Mouse (Mus musculus): Measurements from ENCODE around the gene Cntnap4. TPM values are rescaled to one million over a fixed set of nuclear protein-coding genes. Genes with fewer than 3 reads are reported as not detected.

The Cntnap4 gene
- polyA plus RNA-seq (2012; rRNA removed), result not detected in 2 replicates

- H3K4me1 ChIP-seq (ENCODE audit: control insufficient read depth, insufficient read depth, low read length), result no peaks in the 10 kb centered on the region
- 4% methylated on average over 18 of the region's 18 CpGs for WGBS
- DNase-seq, result no peak
- no peak within 1 kb of the TSS for H3K4me3 ChIP-seq (replicated peaks; ENCODE audit: extremely low read depth, low read depth, low read length)
- TF ChIP-seq POLR2A (IDR thresholded peaks at IDR 0.05; ENCODE audit: borderline replicate concordance, extremely low read depth, low read depth, low read length) (no peak), CTCF (IDR thresholded peaks at IDR 0.05; ENCODE audit: insufficient read depth, low read length) (no peak)
Observed at GRCm38 (mm10) chr8:112569471-112570141, at the start of gene Cntnap4. Gene Cntnap4, plus strand, starts transcription at chr8:112570043.

- DNase-seq, result no peak
- no peaks in the 10 kb centered on the region for H3K4me1 ChIP-seq (ENCODE audit: control insufficient read depth, insufficient read depth, low read length)
- TF ChIP-seq CTCF (IDR thresholded peaks at IDR 0.05; ENCODE audit: insufficient read depth, low read length) (no peak), POLR2A (IDR thresholded peaks at IDR 0.05; ENCODE audit: borderline replicate concordance, extremely low read depth, low read depth, low read length) (no peak)
- WGBS, result 27% methylated on average over 4 of the region's 4 CpGs
- no peak overlapping the region for H3K4me3 ChIP-seq (replicated peaks; ENCODE audit: extremely low read depth, low read depth, low read length)
Observed at GRCm38 (mm10) chr8:112557376-112557775, 12.5 kb upstream of the Cntnap4 start.

- H3K4me1 ChIP-seq (ENCODE audit: control insufficient read depth, insufficient read depth, low read length), result no peaks in the 10 kb centered on the region
- WGBS, result 9% methylated on average over 6 of the region's 6 CpGs
- H3K4me3 ChIP-seq (replicated peaks; ENCODE audit: extremely low read depth, low read depth, low read length), result no peak overlapping the region
- no peak for TF ChIP-seq CTCF (IDR thresholded peaks at IDR 0.05; ENCODE audit: insufficient read depth, low read length)
- no peak for TF ChIP-seq POLR2A (IDR thresholded peaks at IDR 0.05; ENCODE audit: borderline replicate concordance, extremely low read depth, low read depth, low read length)
- DNase-seq, result no peak
Observed at GRCm38 (mm10) chr8:112570541-112570940, 698 bp downstream of the Cntnap4 start.

DNA sequence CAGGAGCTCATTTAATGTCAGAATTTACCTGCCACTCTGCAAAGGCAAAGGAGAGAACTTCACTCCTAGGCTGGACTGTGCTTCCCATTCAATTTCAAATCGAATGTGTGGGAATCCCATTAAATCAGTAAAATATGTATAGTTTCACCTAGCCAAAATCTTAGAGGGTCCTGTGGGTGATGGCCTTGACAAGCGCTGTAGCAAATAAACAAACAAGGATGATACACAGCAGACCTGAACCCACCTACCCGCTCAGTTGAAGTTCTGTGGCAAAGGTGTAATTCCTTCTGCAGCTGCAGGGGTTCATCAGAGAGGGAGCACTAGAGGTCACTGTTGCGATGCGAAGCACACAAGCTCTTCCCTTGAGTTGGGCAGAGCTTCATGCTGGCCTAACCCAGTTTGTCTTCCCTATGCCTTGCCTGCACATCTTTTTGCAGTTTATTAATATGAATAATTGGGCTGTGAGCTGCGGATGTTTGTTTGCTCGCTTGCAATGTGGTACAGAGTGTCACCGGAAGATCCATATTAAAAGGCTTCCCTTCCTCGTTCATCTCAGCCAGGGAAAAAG lies 1.6 kb downstream of the Cntnap4 start:
- 16% methylated on average over 9 of the region's 9 CpGs for WGBS
- H3K4me3 ChIP-seq (replicated peaks; ENCODE audit: extremely low read depth, low read depth, low read length), result no peak overlapping the region

GRCm38 (mm10) chr8:112581473-112581872 lies 11.6 kb downstream of the Cntnap4 start:
- no peaks in the 10 kb centered on the region for H3K4me1 ChIP-seq (ENCODE audit: control insufficient read depth, insufficient read depth, low read length)
- WGBS, result 27% methylated on average over 6 of the region's 6 CpGs
- no peak overlapping the region for H3K4me3 ChIP-seq (replicated peaks; ENCODE audit: extremely low read depth, low read depth, low read length)
- no peak for DNase-seq
- TF ChIP-seq POLR2A (IDR thresholded peaks at IDR 0.05; ENCODE audit: borderline replicate concordance, extremely low read depth, low read depth, low read length), result no peak
- TF ChIP-seq CTCF (IDR thresholded peaks at IDR 0.05; ENCODE audit: insufficient read depth, low read length), result no peak

More for the DNA sequence above, 1.6 kb downstream of the Cntnap4 start:
- no peak for DNase-seq
- no peaks in the 10 kb centered on the region for H3K4me1 ChIP-seq (ENCODE audit: control insufficient read depth, insufficient read depth, low read length)
- TF ChIP-seq POLR2A (IDR thresholded peaks at IDR 0.05; ENCODE audit: borderline replicate concordance, extremely low read depth, low read depth, low read length) (no peak), CTCF (IDR thresholded peaks at IDR 0.05; ENCODE audit: insufficient read depth, low read length) (no peak)

- no peak for DNase-seq
- H3K4me3 ChIP-seq (replicated peaks; ENCODE audit: extremely low read depth, low read depth, low read length), result no peak overlapping the region
- WGBS, result 89% methylated on average over 2 of the region's 2 CpGs
- TF ChIP-seq POLR2A (IDR thresholded peaks at IDR 0.05; ENCODE audit: borderline replicate concordance, extremely low read depth, low read depth, low read length) (no peak), CTCF (IDR thresholded peaks at IDR 0.05; ENCODE audit: insufficient read depth, low read length) (no peak)
- H3K4me1 ChIP-seq (ENCODE audit: control insufficient read depth, insufficient read depth, low read length), result no peaks in the 10 kb centered on the region
Observed at GRCm38 (mm10) chr8:112583440-112583839, 13.6 kb downstream of the Cntnap4 start.

DNA sequence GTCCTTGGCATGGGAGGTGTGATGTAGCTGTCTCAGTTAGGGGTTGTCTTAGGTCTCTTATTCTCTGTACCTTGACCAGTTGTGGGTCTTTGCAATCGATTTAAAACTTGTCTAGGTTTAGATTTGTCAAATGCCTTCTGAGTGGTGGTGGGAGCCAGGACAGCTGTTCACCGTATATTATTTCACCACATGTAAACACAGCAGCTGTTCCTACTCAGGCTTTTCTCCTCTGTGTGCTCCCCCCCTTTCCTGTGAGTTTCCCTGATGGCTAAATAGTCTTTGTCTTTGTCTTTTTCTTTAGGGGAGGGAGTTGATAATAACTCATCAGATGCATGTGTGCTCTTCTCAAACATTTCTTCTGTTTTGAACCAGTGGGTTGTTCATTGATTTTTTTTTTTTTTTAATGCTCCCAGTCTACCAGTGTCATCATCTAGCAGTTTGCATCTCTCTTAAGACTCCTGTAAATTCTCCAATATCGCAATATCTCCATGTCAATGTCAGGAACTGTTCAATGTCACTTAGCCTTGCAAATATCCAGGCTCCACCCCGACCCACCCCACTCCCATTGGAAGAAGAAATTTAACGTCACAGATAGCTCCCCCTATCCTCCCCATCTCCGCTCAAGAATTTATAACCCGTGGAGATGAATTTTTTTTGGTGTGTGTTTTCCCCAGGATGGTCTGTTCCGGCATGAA lies 18.7 kb downstream of the Cntnap4 start:
- TF ChIP-seq POLR2A (IDR thresholded peaks at IDR 0.05; ENCODE audit: borderline replicate concordance, extremely low read depth, low read depth, low read length) (no peak), CTCF (IDR thresholded peaks at IDR 0.05; ENCODE audit: insufficient read depth, low read length) (no peak)
- H3K4me1 ChIP-seq (ENCODE audit: control insufficient read depth, insufficient read depth, low read length), result no peaks in the 10 kb centered on the region
- WGBS, result 45% methylated on average over 8 of the region's 8 CpGs
- H3K4me3 ChIP-seq (replicated peaks; ENCODE audit: extremely low read depth, low read depth, low read length), result no peak overlapping the region
- no peak for DNase-seq

DNA sequence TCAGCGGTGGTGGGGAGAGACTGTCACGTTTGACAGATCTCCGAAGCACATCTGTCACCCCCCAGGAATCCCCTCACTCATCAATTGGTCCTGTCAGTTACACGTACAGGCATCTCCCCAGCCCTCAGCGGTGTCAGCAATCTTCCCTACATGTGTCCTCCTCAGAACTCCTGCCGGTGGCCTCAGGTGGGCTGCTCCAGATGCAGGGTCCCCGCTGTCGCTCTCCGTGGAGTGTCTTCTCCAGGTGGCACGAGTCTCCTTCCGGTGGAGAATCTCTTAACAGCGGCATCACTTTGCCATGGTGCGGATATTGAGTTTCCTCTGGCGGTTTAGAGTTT lies 19.2 kb downstream of the Cntnap4 start:
- H3K4me3 ChIP-seq (replicated peaks; ENCODE audit: extremely low read depth, low read depth, low read length), result no peak overlapping the region
- TF ChIP-seq CTCF (IDR thresholded peaks at IDR 0.05; ENCODE audit: insufficient read depth, low read length) (no peak), POLR2A (IDR thresholded peaks at IDR 0.05; ENCODE audit: borderline replicate concordance, extremely low read depth, low read depth, low read length) (no peak)
- no peak for DNase-seq
- 55% methylated on average over 14 of the region's 14 CpGs for WGBS
- no peaks in the 10 kb centered on the region for H3K4me1 ChIP-seq (ENCODE audit: control insufficient read depth, insufficient read depth, low read length)

GRCm38 (mm10) chr8:112596023-112596776 lies 26.4 kb downstream of the Cntnap4 start:
- no peak for DNase-seq
- Histone ChIP-seq H3K4me1 (ENCODE audit: control insufficient read depth, insufficient read depth, low read length) (no peaks in the 10 kb centered on the region), H3K4me3 (replicated peaks; ENCODE audit: extremely low read depth, low read depth, low read length) (no peak overlapping the region)
- TF ChIP-seq POLR2A (IDR thresholded peaks at IDR 0.05; ENCODE audit: borderline replicate concordance, extremely low read depth, low read depth, low read length), result no peak
- TF ChIP-seq CTCF (IDR thresholded peaks at IDR 0.05; ENCODE audit: insufficient read depth, low read length), result no peak
- WGBS, result 70% methylated on average over 15 of the region's 15 CpGs
